Mouse (Mus musculus) lung, adult 2 months (tissue): ENCODE data around the gene Trappc2l.

ENCODE experiments used
- CTCF ChIP-seq: fragments of 200-500 bp; IDR thresholded peaks from 2 replicates; pipeline ENCODE4 v1.5.1; 2011; ENCODE audit warnings: mild to moderate bottlenecking, low read length, control low read depth; ENCODE audit not compliant: insufficient read depth
- POLR2A ChIP-seq: fragments of 200-500 bp; IDR thresholded peaks from 2 replicates; pipeline ENCODE4 v1.6.1; 2011; ENCODE audit warnings: low read depth, mild to moderate bottlenecking, control low read depth, low read length, borderline replicate concordance; ENCODE audit errors: extremely low read depth

- no peak for TF ChIP-seq POLR2A
- TF ChIP-seq CTCF, result no peak
Measured at GRCm38 (mm10) chr8:122618660-122619378, 7.4 kb downstream of the Trappc2l start.
